Mouse (Mus musculus): Measurements from ENCODE around the gene Eps8l2.

GRCm38 (mm10) chr7:141379584-141379983, 40.9 kb downstream of the Eps8l2 start:
- TF ChIP-seq CTCF (IDR thresholded peaks at IDR 0.05) (no peak), EP300 (IDR thresholded peaks at IDR 0.05) (no peak)
